Mouse (Mus musculus): ENCODE measurements around the gene Eif4a2.
"Not testable (repeated sequence)": the region's sequence is repeated elsewhere in the genome, so short reads cannot be mapped to it uniquely, and the experiment has no call there.

The Eif4a2 gene

DNA sequence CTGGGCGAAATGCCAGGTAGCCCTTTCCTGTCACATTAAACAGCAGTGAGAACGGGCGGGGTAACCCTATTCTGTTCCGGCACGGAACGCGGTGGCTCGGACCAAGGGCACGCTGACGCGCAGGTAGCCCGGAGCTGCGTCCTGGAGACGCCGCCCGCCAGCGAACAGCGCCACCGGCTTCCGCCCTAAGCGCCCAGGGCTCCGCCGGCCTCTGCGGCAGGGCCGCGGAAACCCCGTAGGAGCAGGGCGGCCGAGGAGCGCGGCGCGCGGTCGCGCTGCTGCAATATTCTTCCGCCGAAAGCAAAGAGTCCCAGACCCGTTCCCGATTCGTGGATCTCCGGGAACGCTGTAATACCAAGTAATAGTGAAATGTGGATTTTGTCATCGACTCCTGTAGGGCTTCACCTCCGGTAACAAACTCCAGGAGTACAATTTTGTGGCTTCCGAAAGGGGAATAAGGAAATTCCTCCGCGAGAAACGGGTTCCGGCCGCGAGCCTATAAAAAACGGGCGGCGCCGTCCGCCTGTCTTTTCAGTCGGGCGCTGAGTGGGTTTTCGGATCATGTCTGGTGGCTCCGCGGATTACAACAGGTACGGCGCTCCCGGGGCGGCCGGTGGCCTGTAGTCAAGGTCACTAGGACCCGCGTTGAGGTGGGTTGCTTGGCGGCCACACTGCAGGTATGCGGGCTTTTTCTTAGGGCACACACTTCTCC, at the start of gene Eif4a2:
Gene Eif4a2 (plus strand): TSS at position 214 of the 712 bp plus-strand sequence.
- peak; percentile 91 to 94 for DNase-seq (ENCODE audit: low spot score in 2 of 2)

DNA sequence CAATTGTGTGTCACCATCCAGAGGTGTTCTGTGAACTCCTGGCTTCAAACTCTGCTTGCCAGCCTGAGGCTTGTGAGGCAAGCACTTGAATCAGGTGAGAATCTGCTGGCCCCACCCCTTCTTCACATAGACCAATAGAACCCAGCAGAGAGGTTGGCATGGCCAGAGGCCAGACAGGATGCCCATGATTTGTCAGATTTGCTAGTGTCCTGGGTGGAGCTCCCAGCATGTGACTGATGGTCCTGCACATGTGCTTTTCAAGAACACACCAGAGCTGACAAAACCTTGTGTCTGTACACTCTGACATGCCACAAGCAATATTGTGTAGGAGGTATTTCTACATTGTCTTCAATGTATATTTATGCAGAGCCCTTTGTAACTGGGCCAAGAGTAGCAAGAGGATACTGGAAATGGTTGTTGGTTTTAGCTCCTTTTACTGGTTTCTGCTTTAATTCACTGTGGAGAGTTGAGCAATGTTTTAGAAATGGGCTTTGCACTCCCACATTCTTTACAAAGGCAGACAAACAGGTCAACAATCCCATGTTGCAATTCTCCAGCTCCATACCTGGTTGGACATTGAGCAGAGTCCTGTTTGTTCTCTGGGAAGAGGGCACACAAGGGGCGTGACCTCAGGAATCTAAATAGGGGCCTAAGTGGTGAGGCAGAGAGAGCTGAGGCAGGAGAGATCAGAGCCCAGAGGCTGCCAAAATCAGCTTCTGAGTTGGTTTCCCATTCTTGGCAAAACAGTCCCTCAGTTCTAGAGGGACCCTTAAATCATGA, 49.4 kb upstream of the Eif4a2 start, which contains the start of gene Kng1:
Gene Kng1 (plus strand): TSS at position 198 of the 780 bp plus-strand sequence.
- not testable (repeated sequence) for DNase-seq (ENCODE audit: low spot score in 2 of 2)

DNA sequence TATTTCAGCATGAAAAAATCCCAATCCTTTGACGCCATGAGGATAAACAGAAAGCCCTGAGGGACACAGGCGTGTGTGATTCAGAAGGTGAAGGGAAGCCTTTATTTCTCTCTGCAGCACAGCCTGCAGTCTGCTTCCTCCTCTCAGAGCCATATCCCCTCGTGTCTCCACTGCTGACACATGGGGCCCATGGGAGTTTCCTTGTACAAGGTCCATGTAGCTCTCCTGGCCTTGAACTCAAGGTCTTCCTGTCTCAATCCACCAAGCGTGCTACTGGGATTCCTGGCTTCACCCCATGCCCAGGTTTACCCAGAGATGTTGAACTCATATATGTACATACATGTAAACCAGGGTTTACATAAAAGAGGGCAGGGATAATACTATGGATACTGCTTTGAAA, 47.6 kb upstream of the Eif4a2 start:
- DNase-seq (ENCODE audit: low spot score in 2 of 2) = not testable (repeated sequence)

DNA sequence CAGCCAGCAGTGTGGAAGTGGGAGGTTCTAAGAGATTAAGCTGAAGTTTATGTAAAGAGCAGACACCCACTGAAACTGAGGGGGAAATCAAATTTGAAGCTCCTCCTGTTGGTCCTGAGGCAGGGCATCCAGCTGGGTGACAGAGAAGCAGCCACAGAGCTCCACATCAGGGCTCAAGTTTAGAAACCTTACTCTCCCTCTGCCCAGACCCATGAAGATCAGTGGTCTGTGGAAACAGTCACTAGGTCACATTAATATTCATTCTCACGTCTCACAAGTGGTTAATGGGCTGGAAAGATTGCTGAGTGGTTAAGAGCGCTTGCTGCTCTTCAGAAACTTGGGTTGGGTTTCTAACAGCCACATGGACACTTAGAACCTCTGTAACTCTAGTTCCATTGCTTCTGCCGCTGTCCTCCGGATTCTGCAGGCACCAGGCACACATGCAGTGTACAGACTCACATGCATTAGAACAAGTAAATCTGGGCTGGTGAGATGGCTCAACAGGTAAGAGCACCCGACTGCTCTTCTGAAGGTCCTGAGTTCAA, 46.4 kb upstream of the Eif4a2 start:
- DNase-seq (ENCODE audit: low spot score in 2 of 2) = not testable (repeated sequence)

DNA sequence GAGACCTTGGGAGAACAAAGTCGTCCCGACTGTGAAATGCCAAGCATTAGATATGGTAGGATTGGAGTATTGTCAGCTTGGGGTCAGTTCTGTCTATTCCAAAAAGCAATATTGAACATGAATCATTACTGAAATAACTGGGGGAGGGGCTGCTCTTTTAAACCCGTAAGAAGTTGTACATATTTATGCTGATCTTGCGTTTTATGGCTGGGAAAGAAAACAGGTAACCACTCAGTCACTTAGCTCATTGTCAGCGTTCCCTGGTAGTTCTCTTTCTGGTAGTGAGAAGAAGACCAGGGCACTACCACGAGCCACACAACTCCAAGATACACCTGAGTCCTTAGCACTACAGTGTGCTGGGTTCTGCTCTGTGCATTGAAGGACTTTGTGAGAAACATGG, 29.7 kb upstream of the Eif4a2 start:
- not testable (repeated sequence) for DNase-seq (ENCODE audit: low spot score in 2 of 2)

DNA sequence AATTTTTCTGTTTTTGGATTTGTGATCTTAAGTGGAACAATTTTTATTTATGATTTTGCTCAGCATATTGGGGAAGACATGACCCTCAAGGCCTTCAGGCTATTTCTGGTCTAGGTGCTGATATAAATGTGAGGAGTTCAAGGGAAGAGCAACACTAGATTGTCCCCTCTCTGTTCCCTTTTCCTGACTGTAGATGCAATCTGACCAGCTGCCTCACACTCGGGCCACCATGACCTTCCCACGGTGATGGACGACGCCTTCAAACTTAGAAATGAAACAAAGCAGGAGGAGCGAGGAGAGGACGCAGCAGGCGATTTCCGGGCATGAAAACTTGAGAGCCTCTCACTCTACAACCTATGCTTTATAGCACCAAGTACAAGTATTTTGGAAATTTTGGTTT, 20.1 kb upstream of the Eif4a2 start:
- DNase-seq (ENCODE audit: low spot score in 2 of 2) = not testable (repeated sequence)

DNA sequence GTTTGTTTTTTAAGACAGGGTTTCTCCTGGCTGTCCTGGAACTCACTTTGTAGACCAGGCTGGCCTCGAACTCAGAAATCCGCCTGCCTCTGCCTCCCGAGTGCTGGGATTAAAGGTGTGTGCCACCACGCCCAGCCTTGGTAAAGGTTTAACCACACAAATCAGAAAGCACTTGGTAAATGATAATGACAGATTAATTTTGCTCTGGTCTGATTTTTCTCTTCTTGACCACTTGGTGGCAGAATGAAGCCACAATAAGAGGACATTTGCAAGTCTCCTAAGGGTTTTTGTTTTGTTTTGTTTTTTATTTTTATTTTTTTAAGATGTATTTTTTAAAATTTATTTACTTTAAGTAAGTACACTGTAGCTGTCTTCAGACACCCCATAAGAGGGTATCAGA, 19.5 kb upstream of the Eif4a2 start:
- DNase-seq (ENCODE audit: low spot score in 2 of 2) = not testable (repeated sequence)

DNA sequence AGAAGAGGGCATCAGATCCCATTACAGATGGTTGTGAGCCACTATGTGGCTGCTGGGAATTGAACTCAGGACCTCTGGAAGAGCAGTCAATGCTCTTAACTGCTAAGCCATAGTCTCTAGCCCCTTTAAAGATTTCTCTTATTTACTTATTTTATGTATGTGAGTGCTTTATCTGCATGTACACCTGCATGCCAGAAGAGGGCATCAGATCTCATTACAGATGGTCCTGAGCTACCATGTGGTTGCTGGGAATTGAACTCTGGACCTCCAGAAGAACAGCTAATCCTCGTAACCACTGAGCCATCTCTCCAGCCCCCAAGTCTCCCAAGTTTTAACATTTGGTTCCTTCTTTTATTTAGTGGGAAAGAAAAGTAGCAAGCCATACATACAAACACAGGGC, 18.8 kb upstream of the Eif4a2 start:
- not testable (repeated sequence) for DNase-seq (ENCODE audit: low spot score in 2 of 2)

DNA sequence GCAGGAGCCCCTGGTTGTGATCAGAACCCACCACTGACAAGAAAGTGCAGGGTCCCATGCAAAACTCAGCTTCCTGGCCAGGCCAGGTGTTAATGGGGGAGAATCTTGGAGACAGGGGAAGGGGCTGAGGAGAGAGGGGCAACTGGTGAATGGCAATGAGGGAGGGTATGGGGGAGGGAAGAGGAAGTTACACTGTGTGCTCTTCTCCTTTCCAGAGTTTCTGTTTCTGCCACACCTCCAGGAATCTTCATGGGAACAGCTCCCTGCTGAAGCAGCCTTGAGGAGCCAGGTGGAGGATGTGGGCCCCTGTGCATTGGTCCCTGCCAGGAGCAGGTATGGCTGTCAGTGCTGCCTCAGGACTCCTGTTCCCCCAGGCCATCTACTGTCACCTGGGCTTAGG, 15.9 kb upstream of the Eif4a2 start:
- not testable (repeated sequence) for DNase-seq (ENCODE audit: low spot score in 2 of 2)

DNA sequence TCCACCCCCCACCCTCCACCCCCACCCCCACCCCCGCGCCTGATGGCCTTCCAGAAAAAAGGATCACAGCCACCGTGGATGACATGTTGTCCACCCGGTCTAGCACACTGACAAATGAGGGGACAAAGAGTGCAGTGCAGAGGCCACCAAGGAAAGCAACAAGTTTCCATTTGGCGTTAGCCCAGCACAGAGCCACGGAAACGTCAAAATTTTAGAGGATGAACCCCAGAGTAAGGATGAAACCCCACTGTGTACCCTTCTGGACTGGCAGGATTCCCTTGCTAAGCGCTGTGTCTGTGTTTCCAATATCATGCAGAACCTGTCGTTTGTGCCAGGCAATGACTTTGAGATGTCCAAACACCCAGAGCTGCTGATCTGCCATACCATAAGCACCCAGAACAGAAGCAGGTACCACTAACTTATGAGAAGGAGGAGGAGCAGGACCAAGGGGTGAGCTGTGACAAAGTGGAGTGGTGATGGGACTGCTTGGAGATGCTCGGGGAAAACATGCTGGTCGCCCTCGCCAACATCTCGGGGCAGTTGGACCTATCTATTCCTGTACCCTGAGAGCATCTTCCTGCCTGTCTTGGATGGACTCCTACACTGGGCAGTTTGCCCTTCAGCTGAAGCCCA, 13.8 kb upstream of the Eif4a2 start:
- DNase-seq (ENCODE audit: low spot score in 2 of 2) = no peak

DNA sequence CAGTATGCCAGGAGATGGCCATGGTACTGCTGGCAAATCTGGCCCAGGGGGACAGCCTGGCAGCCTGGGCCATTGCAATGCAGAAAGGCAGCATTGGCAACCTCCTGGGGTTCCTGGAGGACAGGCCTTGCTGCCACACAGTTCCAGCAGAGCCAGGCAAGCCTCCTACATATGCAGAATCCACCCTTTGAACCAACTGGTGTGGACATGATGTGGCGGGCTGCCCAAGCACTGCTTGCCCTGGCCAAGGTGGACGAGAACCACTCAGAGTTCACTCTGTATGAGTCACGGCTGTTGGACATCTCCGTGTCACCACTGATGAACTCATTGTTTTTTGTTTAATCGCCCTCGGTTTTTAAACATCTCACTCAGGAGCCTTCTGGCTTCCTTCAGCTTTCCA, 13.1 kb upstream of the Eif4a2 start:
- DNase-seq (ENCODE audit: low spot score in 2 of 2) = no peak

DNA sequence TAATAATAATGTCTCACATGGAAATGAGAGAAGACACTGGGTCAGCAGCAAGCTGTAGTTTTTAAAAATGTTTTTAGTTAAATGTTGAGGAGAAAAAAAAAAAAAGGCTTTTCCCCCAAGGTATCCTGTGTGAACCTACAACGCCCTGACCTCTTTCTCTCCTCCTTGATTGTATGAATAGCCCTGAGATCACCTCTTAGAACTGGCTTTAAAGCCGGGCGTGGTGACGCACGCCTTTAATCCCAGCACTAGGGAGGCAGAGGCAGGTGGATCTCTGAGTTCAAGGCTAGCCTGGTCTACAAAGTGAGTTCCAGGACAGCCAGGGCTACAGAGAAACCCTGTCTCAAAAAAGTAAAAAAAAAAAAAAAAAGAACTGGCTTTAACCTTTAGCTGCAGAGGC, 11.7 kb upstream of the Eif4a2 start:
- DNase-seq (ENCODE audit: low spot score in 2 of 2) = not testable (repeated sequence)

DNA sequence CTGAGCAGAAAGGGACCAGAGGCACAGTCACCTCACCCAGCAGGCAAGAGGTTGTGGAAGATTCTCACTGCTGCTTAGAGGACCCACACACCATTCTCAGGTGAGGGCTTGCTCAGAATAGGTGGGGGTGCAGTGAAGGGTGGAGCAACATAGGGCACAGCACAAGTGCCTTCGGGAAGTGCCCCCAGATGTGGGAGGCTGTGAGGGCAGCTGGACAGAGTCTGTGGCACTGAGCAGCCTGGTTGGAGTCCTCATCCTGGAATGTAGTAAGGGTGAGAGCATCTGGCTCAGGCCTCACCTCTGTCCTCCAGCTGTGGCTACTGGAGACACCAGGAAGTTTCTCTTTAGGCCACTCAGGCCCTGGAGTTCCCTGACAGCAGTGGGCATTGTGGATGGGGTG, 10.4 kb upstream of the Eif4a2 start:
- not testable (repeated sequence) for DNase-seq (ENCODE audit: low spot score in 2 of 2)

DNA sequence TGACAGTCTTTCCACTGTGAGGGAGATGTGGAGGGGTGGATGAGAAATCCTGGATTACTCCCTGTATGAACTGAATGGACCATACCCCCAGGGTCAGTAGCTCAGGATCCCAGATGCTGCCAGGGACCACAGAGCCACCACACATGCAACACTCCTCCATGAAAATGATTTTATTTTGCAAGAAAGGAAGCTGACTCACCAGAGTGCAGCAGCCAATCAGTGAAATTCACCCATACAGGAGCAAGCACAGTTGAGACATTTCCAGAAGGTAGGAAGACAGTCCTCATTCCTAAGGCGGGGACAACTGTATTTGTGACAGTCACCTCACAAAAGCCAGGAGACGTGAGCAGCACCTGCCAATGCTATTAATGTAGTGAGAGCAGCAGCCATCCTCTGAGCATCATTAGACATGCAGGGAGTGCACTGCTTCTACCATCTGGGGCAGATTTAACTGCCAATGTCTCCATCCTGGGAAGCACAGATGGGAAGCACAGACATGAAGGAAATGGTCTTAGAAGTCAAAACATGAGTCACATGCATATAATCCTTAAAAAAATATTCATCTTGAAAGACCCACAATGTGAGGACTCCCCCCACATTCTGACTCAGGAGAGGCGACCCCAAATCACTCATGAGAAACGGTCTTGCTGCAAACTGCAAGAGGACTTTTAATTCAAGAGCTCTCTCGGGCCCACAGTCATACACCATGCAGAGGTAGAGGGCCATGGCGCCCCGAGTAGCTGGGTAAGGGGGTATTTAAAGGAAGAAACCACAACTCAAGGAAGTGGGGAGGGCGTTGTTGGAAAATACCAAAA, 9.7 kb upstream of the Eif4a2 start:
- DNase-seq (ENCODE audit: low spot score in 2 of 2) = peak; percentile 22 to 58

DNA sequence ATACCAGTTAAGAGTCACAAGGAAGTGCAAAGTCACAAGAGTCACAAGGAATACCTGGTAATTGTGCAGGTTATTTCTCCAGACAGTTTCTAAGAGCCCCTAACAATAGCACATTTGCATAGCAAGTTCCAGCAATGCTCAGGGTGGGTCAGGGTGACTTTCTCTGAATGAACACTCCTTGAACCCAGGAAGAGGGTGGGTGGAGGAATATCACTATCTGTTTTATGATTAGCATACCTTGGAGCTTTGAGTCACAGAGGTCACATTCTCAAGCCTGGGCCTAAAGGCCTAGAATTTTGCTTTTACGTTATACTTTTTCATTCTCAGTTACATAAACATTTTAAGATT, 9.2 kb upstream of the Eif4a2 start:
- DNase-seq (ENCODE audit: low spot score in 2 of 2) = not testable (repeated sequence)

DNA sequence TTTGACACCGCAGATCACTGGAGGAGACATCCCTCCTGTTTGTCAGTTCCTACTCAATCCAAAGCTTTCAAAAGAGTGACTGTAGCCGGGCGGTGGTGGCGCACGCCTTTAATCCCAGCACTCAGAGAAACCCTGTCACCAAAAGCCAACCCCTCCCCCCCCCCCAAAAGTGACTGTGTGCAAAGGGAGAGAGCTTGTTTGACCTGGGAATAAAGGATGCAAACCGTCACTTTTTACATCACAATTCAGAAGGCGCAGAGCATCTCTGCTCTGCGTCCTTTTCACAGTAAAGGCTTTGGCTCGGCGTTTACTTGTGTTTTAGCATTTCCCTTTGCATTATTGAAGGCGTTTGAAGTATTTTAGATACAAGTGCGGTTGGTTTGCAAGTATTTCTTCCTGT, 7.6 kb upstream of the Eif4a2 start:
- no peak for DNase-seq (ENCODE audit: low spot score in 2 of 2)

DNA sequence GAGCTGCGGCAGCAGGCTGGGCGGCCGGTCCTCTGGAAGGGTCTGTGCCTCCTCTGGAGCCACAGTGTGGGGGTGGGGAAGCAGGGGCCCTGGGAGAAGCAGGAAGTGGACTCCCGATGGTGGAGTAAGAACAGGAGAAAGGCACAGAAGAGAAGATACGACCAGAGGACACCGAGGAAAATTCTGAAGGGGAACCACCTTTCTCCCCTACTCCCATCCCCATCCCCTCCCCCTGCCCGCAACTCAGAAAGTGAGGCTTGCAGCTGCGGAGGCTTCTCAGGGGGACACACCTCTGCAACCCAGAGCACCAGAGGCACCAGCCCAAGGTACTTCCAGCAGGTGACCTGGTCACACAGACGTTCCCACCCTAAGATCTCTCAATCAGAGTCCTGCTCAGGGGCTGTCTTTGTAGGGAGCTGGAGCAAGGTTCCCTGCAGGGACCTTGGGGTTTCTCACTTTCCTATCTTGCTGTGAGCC, 7.1 kb upstream of the Eif4a2 start:
- no peak for DNase-seq (ENCODE audit: low spot score in 2 of 2)

DNA sequence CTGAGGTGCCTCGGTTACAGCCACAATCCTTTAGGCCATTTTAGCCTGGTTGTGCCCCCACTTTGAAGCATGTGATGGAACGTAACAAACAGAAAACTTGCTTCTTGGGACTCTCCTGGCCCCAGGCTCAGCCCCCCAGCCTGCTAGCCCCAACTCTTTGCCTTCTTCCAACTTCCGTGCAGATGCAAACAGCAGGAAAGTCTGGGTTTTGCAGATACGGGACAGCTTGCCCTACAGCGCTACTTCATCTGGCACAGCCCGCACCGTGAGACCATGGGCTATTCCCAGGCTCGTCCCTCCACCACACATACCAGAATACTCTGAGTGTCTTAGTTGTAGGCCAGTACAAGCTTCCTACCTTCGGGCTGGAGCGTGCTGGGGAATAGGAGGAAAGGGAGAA, 6.6 kb upstream of the Eif4a2 start:
- DNase-seq (ENCODE audit: low spot score in 2 of 2) = no peak

DNA sequence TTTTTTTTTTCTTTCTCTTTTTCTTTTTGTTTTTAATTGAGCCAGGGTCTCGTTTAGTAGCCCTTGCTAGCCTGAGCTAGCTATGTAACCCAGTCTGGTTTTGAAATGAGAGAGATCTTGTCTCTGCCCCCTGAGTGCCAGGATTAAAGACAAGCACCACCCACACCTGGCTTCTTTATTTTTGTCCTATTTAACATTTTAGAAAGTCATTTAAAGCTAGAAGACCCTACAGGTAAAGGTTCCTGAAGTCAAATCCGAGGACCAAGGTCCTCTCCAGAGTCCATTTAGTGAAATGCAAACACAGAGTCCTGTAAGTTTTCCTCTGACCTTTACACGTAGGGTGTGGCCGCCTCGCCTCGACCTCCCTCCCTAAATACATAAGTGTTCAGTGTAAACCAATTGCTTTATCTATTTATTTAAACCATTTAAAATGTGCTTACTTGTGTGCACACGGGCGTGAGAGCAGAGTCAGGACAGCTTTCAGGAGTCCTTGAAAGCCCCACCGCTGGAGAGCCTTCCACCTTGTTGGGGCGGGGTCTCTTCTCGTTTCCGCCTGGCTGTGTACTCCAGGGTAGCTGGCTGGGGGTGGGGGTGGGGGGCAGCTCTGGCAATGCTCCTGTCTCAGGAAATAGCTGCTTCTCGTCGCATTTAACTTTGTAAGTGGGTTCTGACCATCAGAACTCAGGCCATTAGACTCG, 4.8 kb upstream of the Eif4a2 start:
- no peak for DNase-seq (ENCODE audit: low spot score in 2 of 2)

DNA sequence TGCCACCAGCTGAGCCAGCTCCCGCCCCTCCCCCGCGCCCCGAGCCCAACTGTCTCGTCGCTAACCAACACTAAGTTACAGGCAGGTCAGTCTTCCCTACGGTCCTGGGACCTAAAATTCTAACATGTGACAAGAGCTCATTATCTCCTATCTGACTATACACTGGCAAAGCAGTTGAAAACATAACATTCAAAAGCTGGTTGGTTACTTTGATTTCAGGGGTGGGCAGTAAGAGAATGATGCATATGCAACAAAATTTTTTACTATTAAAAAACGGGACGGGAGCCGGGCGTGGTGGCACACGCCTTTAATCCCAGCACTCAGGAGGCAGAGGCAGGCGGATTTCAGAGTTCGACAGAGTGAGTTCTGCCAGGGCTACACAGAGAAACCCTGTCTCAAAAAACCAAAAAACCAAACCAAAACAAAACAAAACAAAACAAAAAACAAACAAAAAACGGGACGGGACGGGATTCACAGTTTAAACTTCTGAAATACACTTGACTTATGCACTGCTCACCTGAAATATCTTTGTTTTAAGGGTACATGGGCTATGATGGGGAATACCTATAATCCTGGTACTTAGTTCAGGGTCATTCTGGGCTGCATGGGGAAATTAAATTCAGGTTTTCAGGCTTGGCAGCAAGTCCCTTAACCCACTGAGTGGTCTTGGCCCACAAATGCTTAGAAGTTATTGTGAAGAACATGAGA, 4.1 kb upstream of the Eif4a2 start:
- no peak for DNase-seq (ENCODE audit: low spot score in 2 of 2)
